Mouse (Mus musculus): ENCODE results near the gene Dnajc10.

- TF ChIP-seq POLR2A (IDR thresholded peaks at IDR 0.05; ENCODE audit: low read depth, low read length) (no peak), CTCF (IDR thresholded peaks at IDR 0.05; ENCODE audit: extremely low read depth, insufficient read length, insufficient replicate concordance, low read depth, low read length) (no peak)
These were observed 5.5 kb upstream of the Dnajc10 start for GRCm38 (mm10) chr2:80309775-80310174.

All from small intestine, adult 2 months (tissue).